Mouse (Mus musculus) hematopoietic stem cell, adult 5-6 weeks (primary cell): ENCODE data around the gene Unc119b. TPM values are rescaled to one million over a fixed set of nuclear protein-coding genes. Genes with fewer than 3 reads are reported as not detected.
"Not testable (repeated sequence)": the region's sequence is repeated elsewhere in the genome, so short reads cannot be mapped to it uniquely, and the experiment has no call there.

Source experiments
- ATAC-seq, 2 experiments: fragments of 125-278 bp in 1 of 2; replicated peaks in 1 of 2; 2 replicates each; pipeline ENCODE4 v1.8.0; 2016 to 2017; ENCODE audit warnings: inconsistent platforms in 2 of 2, mild to moderate bottlenecking in 2 of 2, moderate number of reproducible peaks in 2 of 2, low read depth in 1 of 2, moderate TSS enrichment in 1 of 2; ENCODE audit not compliant: low FRiP score in 2 of 2, poor library complexity in 2 of 2, severe bottlenecking in 2 of 2, insufficient read depth in 1 of 2, low TSS enrichment in 1 of 2
- total RNA-seq: library from RNA; stranded (forward); fragments of 172-1452, 232-1000 nt; gene quantifications from 2 replicates; pipeline ENCODE4 v1.2.3, GENCODE M21; 2017

Gene Unc119b
- total RNA-seq, 1 experiment from 2014 or later, result 12.8 TPM

- not testable (repeated sequence) for ATAC-seq
These were observed 61.5 kb downstream of the Unc119b start for GRCm38 (mm10) chr5:115073306-115073705.

Other genes starting within 250 kb of the Unc119b start
- gene Oasl2, start 238.0 kb downstream of the Unc119b start, total RNA-seq, result 52.4 and 61.4 TPM in 2 replicates
- gene Oasl1, start 211.7 kb downstream of the Unc119b start, total RNA-seq, result 3.4 and 5.5 TPM in 2 replicates
- gene 2210016L21Rik, start 192.8 kb downstream of the Unc119b start, total RNA-seq, result 15.2 and 15.3 TPM in 2 replicates
- not detected in 2 replicates for gene Hnf1a, start 163.9 kb downstream of the Unc119b start, total RNA-seq
- 25.6 and 32.0 TPM in 2 replicates for gene Sppl3, start 123.8 kb downstream of the Unc119b start, total RNA-seq
- gene Gm10401, start 36.7 kb downstream of the Unc119b start, total RNA-seq, result 0.50 TPM in 1 of 2 replicates, not detected in the other
- gene Acads, start 15.6 kb downstream of the Unc119b start, total RNA-seq, result 15.9 and 18.0 TPM in 2 replicates
- gene Mlec, start 23.2 kb upstream of the Unc119b start, total RNA-seq, result 225 and 241 TPM in 2 replicates
- gene Cabp1, start 59.4 kb upstream of the Unc119b start, total RNA-seq, result not detected in 2 replicates
- 67.4 and 94.4 TPM in 2 replicates for gene Pop5, start 100.9 kb upstream of the Unc119b start, total RNA-seq
- gene Rnf10, start 137.9 kb upstream of the Unc119b start, total RNA-seq, result 50.7 and 55.9 TPM in 2 replicates
- gene Coq5, start 144.7 kb upstream of the Unc119b start, total RNA-seq, result 39.0 and 55.3 TPM in 2 replicates
- gene Dynll1, start 166.0 kb upstream of the Unc119b start, total RNA-seq, result 198 and 266 TPM in 2 replicates
- 82.0 and 105 TPM in 2 replicates for gene Srsf9, start 192.2 kb upstream of the Unc119b start, total RNA-seq
- 14.1 and 14.3 TPM in 2 replicates for gene Gatc, start 206.2 kb upstream of the Unc119b start, total RNA-seq
- 8.6 and 9.6 TPM in 2 replicates for gene Triap1, start 206.2 kb upstream of the Unc119b start, total RNA-seq
- 38.2 and 63.4 TPM in 2 replicates for gene Cox6a1, start 214.0 kb upstream of the Unc119b start, total RNA-seq